Mouse (Mus musculus): ENCODE data around the gene Glt6d1. TPM values are rescaled to one million over a fixed set of nuclear protein-coding genes. Genes with fewer than 3 reads are reported as not detected.

Glt6d1 gene
- polyA plus RNA-seq, 1 experiment = not detected

DNA sequence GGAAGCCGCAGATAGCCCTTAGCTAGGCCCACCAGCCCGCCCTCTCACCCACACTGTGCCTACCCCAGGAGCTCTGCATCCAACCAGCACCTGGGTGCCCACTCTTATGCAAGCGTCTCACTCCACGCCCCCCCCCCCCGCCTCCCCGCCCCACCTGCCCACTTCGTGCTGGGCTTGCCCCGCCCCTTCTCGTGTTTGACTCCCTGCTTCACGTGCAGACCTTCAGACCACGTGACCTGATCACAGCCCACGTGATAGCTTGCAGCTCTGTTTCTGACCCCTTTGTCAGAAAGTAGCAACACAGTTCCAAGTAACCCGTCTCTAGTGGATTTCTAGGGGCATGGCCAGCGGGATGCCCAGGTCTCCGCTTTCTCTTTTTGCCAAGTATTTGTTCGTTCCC is 31.6 kb upstream of the Glt6d1 start, which contains the start of gene Sohlh1:
Sohlh1 (minus strand) TSS at position 23 of the 400 bp plus-strand sequence.
- TF ChIP-seq POLR2A (IDR thresholded peaks at IDR 0.05; ENCODE audit: borderline replicate concordance, low read depth, low read length) (no peak), CTCF (IDR thresholded peaks at IDR 0.05; ENCODE audit: low read depth, low read length) (no peak)
- Histone ChIP-seq H3K27ac (ENCODE audit: insufficient read depth, low read depth, low read length) (no peak within 1 kb of the TSS), H3K4me1 (ENCODE audit: control insufficient read depth, insufficient read depth, low read length) (no peaks in the 10 kb centered on the region), H3K4me3 (ENCODE audit: insufficient read depth, low read length) (no peak within 1 kb of the TSS)

DNA sequence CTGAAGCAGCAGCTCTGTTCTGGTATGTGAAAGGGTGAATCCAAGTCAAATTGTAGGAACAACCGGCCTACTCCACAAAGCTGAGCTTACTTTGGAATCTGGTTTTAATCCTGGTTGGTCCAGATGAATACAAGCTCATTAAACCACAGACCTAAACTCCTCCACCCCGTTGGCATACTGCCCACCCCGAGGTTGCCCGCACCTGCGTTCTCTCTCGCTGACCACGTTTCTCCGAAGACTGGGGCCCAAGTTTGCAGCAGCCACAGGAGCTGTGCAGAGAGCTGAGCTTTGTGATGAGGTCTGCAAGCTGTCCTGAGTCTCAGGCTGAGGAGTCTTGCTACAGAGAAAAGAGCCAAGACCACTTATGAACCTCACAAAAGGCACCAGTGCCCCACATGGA is 30.9 kb upstream of the Glt6d1 start:
- no peak for TF ChIP-seq CTCF (IDR thresholded peaks at IDR 0.05; ENCODE audit: low read depth, low read length)
- no peak for TF ChIP-seq POLR2A (IDR thresholded peaks at IDR 0.05; ENCODE audit: borderline replicate concordance, low read depth, low read length)
- Histone ChIP-seq H3K27ac (ENCODE audit: insufficient read depth, low read depth, low read length) (no peak overlapping the region), H3K4me1 (ENCODE audit: control insufficient read depth, insufficient read depth, low read length) (no peaks in the 10 kb centered on the region), H3K4me3 (ENCODE audit: insufficient read depth, low read length) (no peak overlapping the region)

- H3K4me3 ChIP-seq (ENCODE audit: insufficient read depth, low read length) = no peak overlapping the region
- no peaks in the 10 kb centered on the region for H3K4me1 ChIP-seq (ENCODE audit: control insufficient read depth, insufficient read depth, low read length)
- H3K27ac ChIP-seq (ENCODE audit: insufficient read depth, low read depth, low read length) = no peak overlapping the region
- TF ChIP-seq POLR2A (IDR thresholded peaks at IDR 0.05; ENCODE audit: borderline replicate concordance, low read depth, low read length) (no peak), CTCF (IDR thresholded peaks at IDR 0.05; ENCODE audit: low read depth, low read length) (no peak)
These were observed 28.4 kb upstream of the Glt6d1 start for GRCm38 (mm10) chr2:25844097-25844496.

GRCm38 (mm10) chr2:25842758-25843157 is 27.1 kb upstream of the Glt6d1 start:
- Histone ChIP-seq H3K4me3 (ENCODE audit: insufficient read depth, low read length) (no peak overlapping the region), H3K27ac (ENCODE audit: insufficient read depth, low read depth, low read length) (no peak overlapping the region)
- TF ChIP-seq CTCF (IDR thresholded peaks at IDR 0.05; ENCODE audit: low read depth, low read length) (no peak), POLR2A (IDR thresholded peaks at IDR 0.05; ENCODE audit: borderline replicate concordance, low read depth, low read length) (no peak)

GRCm38 (mm10) chr2:25842161-25842560 is 26.5 kb upstream of the Glt6d1 start:
- no peak for TF ChIP-seq POLR2A (IDR thresholded peaks at IDR 0.05; ENCODE audit: borderline replicate concordance, low read depth, low read length)
- no peak for TF ChIP-seq CTCF (IDR thresholded peaks at IDR 0.05; ENCODE audit: low read depth, low read length)
- H3K4me3 ChIP-seq (ENCODE audit: insufficient read depth, low read length) = no peak overlapping the region
- no peaks in the 10 kb centered on the region for H3K4me1 ChIP-seq (ENCODE audit: control insufficient read depth, insufficient read depth, low read length)
- H3K27ac ChIP-seq (ENCODE audit: insufficient read depth, low read depth, low read length) = no peak overlapping the region

More at GRCm38 (mm10) chr2:25842758-25843157, 27.1 kb upstream of the Glt6d1 start:
- no peaks in the 10 kb centered on the region for H3K4me1 ChIP-seq (ENCODE audit: control insufficient read depth, insufficient read depth, low read length)

DNA sequence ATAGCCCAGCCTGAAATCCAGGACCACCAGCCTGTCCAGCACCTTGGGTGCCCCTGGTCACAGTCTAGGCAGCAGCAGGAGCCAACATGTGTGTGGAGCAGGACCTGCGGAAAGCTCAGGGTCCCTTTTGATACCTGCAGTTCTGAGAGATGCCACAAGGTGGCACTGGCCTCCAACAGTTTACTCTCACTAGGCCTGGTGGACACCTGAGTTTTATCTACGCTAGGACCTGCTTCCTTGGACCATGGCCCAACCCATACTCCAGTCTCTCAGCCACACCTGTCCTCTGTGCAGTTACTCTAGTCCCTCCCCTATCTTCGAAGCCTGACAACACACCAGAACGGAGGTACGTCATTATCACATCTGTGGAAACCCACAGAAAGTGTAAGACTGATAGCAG is 20.6 kb upstream of the Glt6d1 start:
- TF ChIP-seq POLR2A (IDR thresholded peaks at IDR 0.05; ENCODE audit: borderline replicate concordance, low read depth, low read length) = no peak
- TF ChIP-seq CTCF (IDR thresholded peaks at IDR 0.05; ENCODE audit: low read depth, low read length) = peak; percentile 93
- no peak overlapping the region for H3K4me3 ChIP-seq (ENCODE audit: insufficient read depth, low read length)
- H3K27ac ChIP-seq (ENCODE audit: insufficient read depth, low read depth, low read length) = no peak overlapping the region
- H3K4me1 ChIP-seq (ENCODE audit: control insufficient read depth, insufficient read depth, low read length) = no peaks in the 10 kb centered on the region

- H3K4me1 ChIP-seq (ENCODE audit: control insufficient read depth, insufficient read depth, low read length) = no peaks in the 10 kb centered on the region
- TF ChIP-seq CTCF (IDR thresholded peaks at IDR 0.05; ENCODE audit: low read depth, low read length) (no peak), POLR2A (IDR thresholded peaks at IDR 0.05; ENCODE audit: borderline replicate concordance, low read depth, low read length) (no peak)
- no peak overlapping the region for H3K4me3 ChIP-seq (ENCODE audit: insufficient read depth, low read length)
- H3K27ac ChIP-seq (ENCODE audit: insufficient read depth, low read depth, low read length) = no peak overlapping the region
These were observed 15.1 kb upstream of the Glt6d1 start for GRCm38 (mm10) chr2:25830786-25831185.

DNA sequence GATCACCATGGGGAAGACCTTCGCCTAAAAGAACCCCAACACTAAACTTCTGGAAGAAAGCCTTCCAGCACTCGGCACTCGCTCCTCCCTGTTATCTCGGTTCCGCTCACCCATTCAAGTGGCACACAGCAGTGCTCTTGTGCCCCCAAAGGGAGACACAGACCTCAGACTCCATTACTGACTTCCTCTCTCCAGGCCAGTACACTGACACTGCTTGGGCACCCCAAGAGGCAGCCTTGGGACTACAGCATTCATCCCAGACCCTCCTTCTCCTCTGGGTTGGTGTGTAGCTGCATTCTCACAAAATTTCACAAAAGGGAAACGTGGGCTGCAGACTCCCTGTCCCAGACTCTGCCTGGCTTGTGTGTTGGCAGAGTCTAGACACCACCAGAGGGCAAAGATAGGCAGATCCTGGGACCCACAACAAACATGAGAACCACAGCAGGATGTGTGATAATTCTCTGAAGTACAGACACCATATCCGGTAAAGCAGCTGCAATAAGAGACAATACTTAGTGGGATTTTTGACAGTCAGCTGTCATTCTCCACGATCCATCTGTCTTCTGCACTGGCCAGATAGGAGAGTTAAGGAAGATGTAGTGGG is 12.8 kb upstream of the Glt6d1 start:
- Histone ChIP-seq H3K27ac (ENCODE audit: insufficient read depth, low read depth, low read length) (no peak overlapping the region), H3K4me3 (ENCODE audit: insufficient read depth, low read length) (no peak overlapping the region), H3K4me1 (ENCODE audit: control insufficient read depth, insufficient read depth, low read length) (no peaks in the 10 kb centered on the region)
- no peak for TF ChIP-seq CTCF (IDR thresholded peaks at IDR 0.05; ENCODE audit: low read depth, low read length)
- TF ChIP-seq POLR2A (IDR thresholded peaks at IDR 0.05; ENCODE audit: borderline replicate concordance, low read depth, low read length) = no peak

DNA sequence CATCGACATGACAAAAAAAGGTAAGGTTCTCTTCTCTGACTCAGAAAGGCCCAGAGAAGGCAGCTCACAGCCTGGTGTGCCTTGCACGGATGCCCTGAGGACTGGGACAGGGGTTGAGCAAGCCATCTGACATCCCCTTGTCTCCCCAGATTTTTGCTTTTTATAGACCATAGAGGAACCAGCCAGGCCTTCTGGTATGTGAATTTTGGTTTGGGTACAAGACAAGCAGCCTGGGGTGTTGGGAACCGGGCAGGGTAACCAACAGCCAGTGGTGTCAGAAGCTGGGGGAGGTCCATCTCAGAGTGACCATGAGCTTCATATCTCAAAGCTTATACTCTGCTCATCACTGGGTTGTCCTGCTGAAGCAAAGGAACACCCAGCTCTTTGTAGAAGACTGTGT is 9.1 kb upstream of the Glt6d1 start:
- Histone ChIP-seq H3K27ac (ENCODE audit: insufficient read depth, low read depth, low read length) (no peak overlapping the region), H3K4me3 (ENCODE audit: insufficient read depth, low read length) (no peak overlapping the region), H3K4me1 (ENCODE audit: control insufficient read depth, insufficient read depth, low read length) (peaks cover 4% of the 10 kb centered on the region; the same call in 1 of the 2 replicates)
- TF ChIP-seq CTCF (IDR thresholded peaks at IDR 0.05; ENCODE audit: low read depth, low read length) (no peak), POLR2A (IDR thresholded peaks at IDR 0.05; ENCODE audit: borderline replicate concordance, low read depth, low read length) (no peak)

- Histone ChIP-seq H3K27ac (ENCODE audit: insufficient read depth, low read depth, low read length) (no peak within 1 kb of the TSS), H3K4me3 (ENCODE audit: insufficient read depth, low read length) (no peak within 1 kb of the TSS), H3K4me1 (ENCODE audit: control insufficient read depth, insufficient read depth, low read length) (peaks cover 4% of the 10 kb centered on the region; the same call in 1 of the 2 replicates)
- no peak for TF ChIP-seq CTCF (IDR thresholded peaks at IDR 0.05; ENCODE audit: low read depth, low read length)
- no peak for TF ChIP-seq POLR2A (IDR thresholded peaks at IDR 0.05; ENCODE audit: borderline replicate concordance, low read depth, low read length)
These were observed 7.2 kb upstream of the Glt6d1 start, which contains the start of gene Lcn9 for GRCm38 (mm10) chr2:25822806-25823205. Lcn9 (plus strand) TSS chr2:25823153.

Data from bone marrow macrophage, adult 2 months (primary cell).